Mouse (Mus musculus) adipose tissue, adult 10 weeks (tissue): ENCODE results near the gene Il19. TPM values are rescaled to one million over a fixed set of nuclear protein-coding genes. Genes with fewer than 3 reads are reported as not detected.

Source experiments
- polyA plus RNA-seq: library from polyadenylated mRNA; stranded (reverse); fragments of 350-450 nt; fragmentation: Illumina TruSeq; extraction: RNeasy Lipid Tissue Mini Kit (QIAGEN cat#74804); gene quantifications from one replicate; pipeline ENCODE4 v1.2.3, GENCODE M21; 2014; ENCODE audit warnings: low read depth, low replicate concordance

The Il19 gene
- polyA plus RNA-seq, result not detected

GRCm38 (mm10) chr1:130940065-130940687 lies at the start of gene Il19:
Il19 (minus strand) TSS chr1:130940115.

GRCm38 (mm10) chr1:130911401-130912010 lies 28.4 kb downstream of the Il19 start, which contains the start of gene Il20:
Il20 (minus strand) TSS chr1:130911451.

GRCm38 (mm10) chr1:130887354-130887753 lies 52.6 kb downstream of the Il19 start, which contains the start of gene Il24:
Il24 (minus strand) TSS chr1:130887454.

Other genes starting within 250 kb of the Il19 start
- 0.25 TPM for gene Gm29427, start 224.3 kb downstream of the Il19 start, polyA plus RNA-seq
- gene Yod1, start 222.8 kb downstream of the Il19 start, polyA plus RNA-seq, result 3.3 TPM
- gene Pfkfb2, start 210.9 kb downstream of the Il19 start, polyA plus RNA-seq, result 25.2 TPM
- 2.0 TPM for gene AA986860, start 208.1 kb downstream of the Il19 start, polyA plus RNA-seq
- gene Fcamr, start 139.2 kb downstream of the Il19 start, polyA plus RNA-seq, result 1.7 TPM
- 0.17 TPM for gene Pigr, start 113.4 kb downstream of the Il19 start, polyA plus RNA-seq
- gene Fcmr, start 74.4 kb downstream of the Il19 start, polyA plus RNA-seq, result 10.3 TPM
- gene Il24, start 52.7 kb downstream of the Il19 start, polyA plus RNA-seq, result 0.73 TPM
- not detected for gene Il20, start 28.7 kb downstream of the Il19 start, polyA plus RNA-seq
- not detected for gene Il10, start 79.7 kb upstream of the Il19 start, polyA plus RNA-seq
- gene Mapkapk2, start 157.7 kb upstream of the Il19 start, polyA plus RNA-seq, result 75.0 TPM
- 4.3 TPM for gene Dyrk3, start 198.2 kb upstream of the Il19 start, polyA plus RNA-seq
- gene Eif2d, start 213.1 kb upstream of the Il19 start, polyA plus RNA-seq, result 34.9 TPM